Mouse (Mus musculus) ES-E14 (cell line): Measurements from ENCODE around the gene Tbx6.

Experiments
- CHD2 ChIP-seq: IDR thresholded peaks from 2 replicates; pipeline ENCODE4 v1.6.1; 2014; ENCODE audit warnings: mild to moderate bottlenecking, low read depth, low read length, inconsistent platforms
- MAFK ChIP-seq: IDR thresholded peaks from 2 replicates; pipeline ENCODE4 v1.6.1; 2014; ENCODE audit warnings: mild to moderate bottlenecking, low read depth, low read length, inconsistent platforms; ENCODE audit not compliant: insufficient read depth
- ZC3H11A ChIP-seq: IDR thresholded peaks from 2 replicates; pipeline ENCODE4 v1.6.1; 2012; ENCODE audit warnings: low read depth, mild to moderate bottlenecking, inconsistent platforms, low read length, borderline replicate concordance
- ZNF384 ChIP-seq: IDR thresholded peaks from 2 replicates; pipeline ENCODE4 v1.6.1; 2012; ENCODE audit warnings: low read depth, low read length, inconsistent platforms

GRCm38 (mm10) chr7:126832036-126832598 lies 50.8 kb downstream of the Tbx6 start:
- no peak; the same call in 1 of the 2 replicates for TF ChIP-seq CHD2
- peak; percentile 81; the same call in 1 of the 2 replicates for TF ChIP-seq ZC3H11A
- 0 out of 2 replicates have a peak, but pooled peaks have one; percentile 36 for TF ChIP-seq ZNF384
- no peak for TF ChIP-seq MAFK
